Mouse (Mus musculus): ENCODE results near the gene Galnt2. TPM values are rescaled to one million over a fixed set of nuclear protein-coding genes. Genes with fewer than 3 reads are reported as not detected.

The Galnt2 gene
- polyA plus RNA-seq, 1 experiment from 2014 or later = 56.4 TPM

- Histone ChIP-seq H3K27ac (replicated peaks; ENCODE audit: low read depth, low read length) (no peak overlapping the region), H3K4me2 (ENCODE audit: low read depth, severe bottlenecking) (no peak overlapping the region), H3K9me3 (ENCODE audit: control insufficient read depth, low read length) (no peaks in the 10 kb centered on the region), H3K4me3 (ENCODE audit: low read depth, low read length) (no peak overlapping the region), H3K4me1 (ENCODE audit: control insufficient read depth, insufficient read depth, low read length) (peaks cover 5% of the 10 kb centered on the region; the same call in 1 of the 2 replicates), H3K27me3 (ENCODE audit: control insufficient read depth, insufficient read depth, low read length) (no peaks in the 10 kb centered on the region), H3K9ac (ENCODE audit: low read length) (no peak overlapping the region), H3K36me3 (ENCODE audit: control insufficient read depth, insufficient read depth, low read length) (no peaks in the 10 kb centered on the region)
- ATAC-seq (ENCODE audit: insufficient number of reproducible peaks, low FRiP score, low TSS enrichment, low read depth) = no peak
- no peak for DNase-seq (ENCODE audit: low spot score)
- 91% methylated on average over 5 of the region's 5 CpGs for WGBS
Measured at GRCm38 (mm10) chr8:124193992-124194391, 37.2 kb upstream of the Galnt2 start.

- no peak overlapping the region for H3K4me3 ChIP-seq (ENCODE audit: low read depth, low read length)
- ATAC-seq (ENCODE audit: insufficient number of reproducible peaks, low FRiP score, low TSS enrichment, low read depth) = no peak
- no peaks in the 10 kb centered on the region for H3K27me3 ChIP-seq (ENCODE audit: control insufficient read depth, insufficient read depth, low read length)
- H3K27ac ChIP-seq (replicated peaks; ENCODE audit: low read depth, low read length) = no peak overlapping the region
- no peaks in the 10 kb centered on the region for H3K9me3 ChIP-seq (ENCODE audit: control insufficient read depth, low read length)
- no peaks in the 10 kb centered on the region for H3K36me3 ChIP-seq (ENCODE audit: control insufficient read depth, insufficient read depth, low read length)
- WGBS = 59% methylated on average over 5 of the region's 5 CpGs
- H3K4me2 ChIP-seq (ENCODE audit: low read depth, severe bottlenecking) = no peak overlapping the region
- no peak for DNase-seq (ENCODE audit: low spot score)
- peaks cover 5% of the 10 kb centered on the region; the same call in 1 of the 2 replicates for H3K4me1 ChIP-seq (ENCODE audit: control insufficient read depth, insufficient read depth, low read length)
- no peak overlapping the region for H3K9ac ChIP-seq (ENCODE audit: low read length)
Measured at GRCm38 (mm10) chr8:124196195-124196594, 35.0 kb upstream of the Galnt2 start.

DNA sequence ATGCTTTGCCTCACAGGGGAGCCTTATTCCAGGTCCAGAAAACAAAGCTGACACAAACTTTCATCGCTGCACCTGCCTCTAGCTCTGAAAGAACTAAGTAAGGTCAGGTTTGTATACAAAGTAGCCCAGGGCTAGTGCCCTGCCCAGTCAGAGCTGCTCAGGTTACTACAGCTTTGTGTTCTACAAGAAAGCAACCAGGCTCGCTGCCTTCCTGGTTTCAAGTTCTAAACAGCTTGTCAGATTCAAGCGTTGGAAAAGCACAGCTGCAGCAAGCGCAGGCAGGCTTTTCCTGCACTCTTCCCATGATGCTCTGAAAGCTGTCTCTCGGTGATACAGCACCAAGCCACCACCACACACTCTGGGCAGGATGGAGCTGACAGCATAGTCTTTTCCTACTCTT is 34.4 kb upstream of the Galnt2 start:
- Histone ChIP-seq H3K9ac (ENCODE audit: low read length) (no peak overlapping the region), H3K36me3 (ENCODE audit: control insufficient read depth, insufficient read depth, low read length) (no peaks in the 10 kb centered on the region), H3K4me1 (ENCODE audit: control insufficient read depth, insufficient read depth, low read length) (peaks cover 5% of the 10 kb centered on the region; the same call in 1 of the 2 replicates), H3K27ac (replicated peaks; ENCODE audit: low read depth, low read length) (no peak overlapping the region), H3K4me2 (ENCODE audit: low read depth, severe bottlenecking) (no peak overlapping the region), H3K27me3 (ENCODE audit: control insufficient read depth, insufficient read depth, low read length) (no peaks in the 10 kb centered on the region), H3K4me3 (ENCODE audit: low read depth, low read length) (no peak overlapping the region), H3K9me3 (ENCODE audit: control insufficient read depth, low read length) (no peaks in the 10 kb centered on the region)
- DNase-seq (ENCODE audit: low spot score) (peak; percentile 34), ATAC-seq (ENCODE audit: insufficient number of reproducible peaks, low FRiP score, low TSS enrichment, low read depth) (no peak)
- WGBS = 55% methylated on average over 5 of the region's 5 CpGs

DNA sequence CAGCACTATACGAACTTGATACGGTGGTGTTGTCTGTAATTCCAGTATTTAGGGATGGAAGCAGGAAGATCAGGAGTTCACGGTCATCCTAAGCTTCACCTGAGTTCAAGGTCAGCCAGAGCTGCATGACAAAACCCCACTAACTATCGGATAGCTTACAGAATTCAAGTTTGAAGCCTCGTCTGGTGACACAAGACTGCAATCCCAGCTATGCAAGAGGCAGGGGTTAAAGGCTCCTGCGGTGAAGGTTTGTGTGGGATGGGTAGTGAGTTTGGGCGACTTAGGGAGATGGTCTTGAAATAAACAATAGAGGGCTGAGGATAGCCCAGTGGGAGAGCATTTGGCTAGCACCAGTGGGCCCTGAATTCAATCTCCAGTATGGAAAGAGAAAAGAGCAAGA is 33.0 kb upstream of the Galnt2 start:
- Histone ChIP-seq H3K4me3 (ENCODE audit: low read depth, low read length) (no peak overlapping the region), H3K27me3 (ENCODE audit: control insufficient read depth, insufficient read depth, low read length) (no peaks in the 10 kb centered on the region), H3K9me3 (ENCODE audit: control insufficient read depth, low read length) (no peaks in the 10 kb centered on the region), H3K27ac (replicated peaks; ENCODE audit: low read depth, low read length) (no peak overlapping the region), H3K4me2 (ENCODE audit: low read depth, severe bottlenecking) (no peak overlapping the region), H3K36me3 (ENCODE audit: control insufficient read depth, insufficient read depth, low read length) (no peaks in the 10 kb centered on the region), H3K4me1 (ENCODE audit: control insufficient read depth, insufficient read depth, low read length) (peaks cover 5% of the 10 kb centered on the region; the same call in 1 of the 2 replicates), H3K9ac (ENCODE audit: low read length) (no peak overlapping the region)
- DNase-seq (ENCODE audit: low spot score) = no peak
- no peak for ATAC-seq (ENCODE audit: insufficient number of reproducible peaks, low FRiP score, low TSS enrichment, low read depth)
- 78% methylated on average over 7 of the region's 7 CpGs for WGBS

DNA sequence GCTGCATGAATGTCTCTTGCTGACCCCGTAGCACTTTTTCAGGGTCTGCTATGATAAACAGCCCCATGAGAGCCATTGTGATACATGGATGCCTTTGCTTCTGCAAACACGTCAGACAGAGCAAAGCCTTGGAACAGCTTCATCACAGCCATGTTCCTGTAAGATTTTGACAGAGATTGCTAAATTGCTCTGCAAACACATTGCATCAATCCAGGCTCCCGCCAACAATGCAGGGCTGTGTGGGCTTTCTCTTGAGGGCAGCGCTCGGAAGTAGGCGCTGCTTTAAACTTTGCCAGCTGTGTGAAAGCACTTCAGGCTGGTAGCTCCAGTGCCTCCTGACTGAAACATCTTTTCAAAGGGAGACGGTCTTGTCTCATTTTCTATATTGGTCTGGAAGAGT is 30.8 kb upstream of the Galnt2 start:
- Histone ChIP-seq H3K4me3 (ENCODE audit: low read depth, low read length) (no peak overlapping the region), H3K36me3 (ENCODE audit: control insufficient read depth, insufficient read depth, low read length) (no peaks in the 10 kb centered on the region), H3K9me3 (ENCODE audit: control insufficient read depth, low read length) (no peaks in the 10 kb centered on the region), H3K4me2 (ENCODE audit: low read depth, severe bottlenecking) (no peak overlapping the region), H3K9ac (ENCODE audit: low read length) (no peak overlapping the region), H3K4me1 (ENCODE audit: control insufficient read depth, insufficient read depth, low read length) (peaks cover 5% of the 10 kb centered on the region; the same call in 1 of the 2 replicates), H3K27ac (replicated peaks; ENCODE audit: low read depth, low read length) (no peak overlapping the region), H3K27me3 (ENCODE audit: control insufficient read depth, insufficient read depth, low read length) (no peaks in the 10 kb centered on the region)
- no peak for DNase-seq (ENCODE audit: low spot score)
- ATAC-seq (ENCODE audit: insufficient number of reproducible peaks, low FRiP score, low TSS enrichment, low read depth) = no peak
- 76% methylated on average over 7 of the region's 7 CpGs for WGBS

- no peak overlapping the region for H3K4me3 ChIP-seq (ENCODE audit: low read depth, low read length)
- H3K4me1 ChIP-seq (ENCODE audit: control insufficient read depth, insufficient read depth, low read length) = peaks cover 2% of the 10 kb centered on the region; the same call in 1 of the 2 replicates
- no peaks in the 10 kb centered on the region for H3K9me3 ChIP-seq (ENCODE audit: control insufficient read depth, low read length)
- H3K4me2 ChIP-seq (ENCODE audit: low read depth, severe bottlenecking) = no peak overlapping the region
- no peak overlapping the region for H3K27ac ChIP-seq (replicated peaks; ENCODE audit: low read depth, low read length)
- 84% methylated on average over 8 of the region's 8 CpGs for WGBS
- no peak overlapping the region for H3K9ac ChIP-seq (ENCODE audit: low read length)
- DNase-seq (ENCODE audit: low spot score) (no peak), ATAC-seq (ENCODE audit: insufficient number of reproducible peaks, low FRiP score, low TSS enrichment, low read depth) (no peak)
- no peaks in the 10 kb centered on the region for H3K27me3 ChIP-seq (ENCODE audit: control insufficient read depth, insufficient read depth, low read length)
- no peaks in the 10 kb centered on the region for H3K36me3 ChIP-seq (ENCODE audit: control insufficient read depth, insufficient read depth, low read length)
Measured at GRCm38 (mm10) chr8:124201706-124202105, 29.5 kb upstream of the Galnt2 start.

GRCm38 (mm10) chr8:124202895-124203294 is 28.3 kb upstream of the Galnt2 start:
- no peak overlapping the region for H3K27ac ChIP-seq (replicated peaks; ENCODE audit: low read depth, low read length)
- H3K9me3 ChIP-seq (ENCODE audit: control insufficient read depth, low read length) = no peaks in the 10 kb centered on the region
- no peaks in the 10 kb centered on the region for H3K4me1 ChIP-seq (ENCODE audit: control insufficient read depth, insufficient read depth, low read length)
- no peak overlapping the region for H3K4me3 ChIP-seq (ENCODE audit: low read depth, low read length)
- H3K9ac ChIP-seq (ENCODE audit: low read length) = no peak overlapping the region
- WGBS = 89% methylated on average over 5 of the region's 5 CpGs
- H3K4me2 ChIP-seq (ENCODE audit: low read depth, severe bottlenecking) = no peak overlapping the region
- no peaks in the 10 kb centered on the region for H3K27me3 ChIP-seq (ENCODE audit: control insufficient read depth, insufficient read depth, low read length)
- ATAC-seq (ENCODE audit: insufficient number of reproducible peaks, low FRiP score, low TSS enrichment, low read depth) (no peak), DNase-seq (ENCODE audit: low spot score) (no peak)
- H3K36me3 ChIP-seq (ENCODE audit: control insufficient read depth, insufficient read depth, low read length) = no peaks in the 10 kb centered on the region

DNA sequence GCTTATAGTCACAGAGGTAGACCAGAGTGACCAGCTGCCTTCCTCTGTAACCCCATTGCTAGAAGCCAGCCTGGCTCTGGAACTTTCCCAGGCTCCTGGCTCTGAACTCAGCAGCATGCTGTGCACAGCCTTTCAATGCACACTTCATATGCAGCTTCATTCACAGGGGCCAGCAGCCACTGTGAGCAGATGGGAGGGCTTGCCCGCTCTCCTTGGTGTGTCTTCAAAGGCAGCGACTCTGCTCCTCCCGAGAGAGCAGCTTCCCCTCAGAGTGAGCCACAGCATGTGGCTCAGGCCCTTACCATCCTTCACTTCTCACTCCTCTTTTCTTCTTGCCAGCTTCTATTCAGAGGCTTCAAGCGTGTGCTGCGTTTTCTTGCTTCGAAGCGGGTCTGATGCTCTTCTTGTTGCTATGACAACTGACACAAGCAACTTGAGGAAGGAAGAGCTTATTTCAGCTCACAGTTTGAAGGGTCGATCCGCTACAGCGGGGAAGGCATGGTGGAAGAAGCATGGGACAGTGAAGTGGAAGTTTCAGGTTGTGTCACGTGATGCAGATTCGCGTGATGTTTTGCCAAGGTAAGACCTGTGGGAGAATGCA is 27.1 kb upstream of the Galnt2 start:
- DNase-seq (ENCODE audit: low spot score) (no peak), ATAC-seq (ENCODE audit: insufficient number of reproducible peaks, low FRiP score, low TSS enrichment, low read depth) (no peak)
- no peak overlapping the region for H3K27ac ChIP-seq (replicated peaks; ENCODE audit: low read depth, low read length)
- no peak overlapping the region for H3K9ac ChIP-seq (ENCODE audit: low read length)
- no peaks in the 10 kb centered on the region for H3K9me3 ChIP-seq (ENCODE audit: control insufficient read depth, low read length)
- no peak overlapping the region for H3K4me2 ChIP-seq (ENCODE audit: low read depth, severe bottlenecking)
- H3K27me3 ChIP-seq (ENCODE audit: control insufficient read depth, insufficient read depth, low read length) = no peaks in the 10 kb centered on the region
- H3K4me1 ChIP-seq (ENCODE audit: control insufficient read depth, insufficient read depth, low read length) = no peaks in the 10 kb centered on the region
- 83% methylated on average over 13 of the region's 13 CpGs for WGBS
- H3K36me3 ChIP-seq (ENCODE audit: control insufficient read depth, insufficient read depth, low read length) = no peaks in the 10 kb centered on the region
- H3K4me3 ChIP-seq (ENCODE audit: low read depth, low read length) = no peak overlapping the region

- DNase-seq (ENCODE audit: low spot score) (no peak), ATAC-seq (ENCODE audit: insufficient number of reproducible peaks, low FRiP score, low TSS enrichment, low read depth) (no peak)
- H3K9ac ChIP-seq (ENCODE audit: low read length) = no peak overlapping the region
Measured at GRCm38 (mm10) chr8:124212148-124212547, 19.0 kb upstream of the Galnt2 start.

More at GRCm38 (mm10) chr8:124212148-124212547, 19.0 kb upstream of the Galnt2 start:
- Histone ChIP-seq H3K4me3 (ENCODE audit: low read depth, low read length) (no peak overlapping the region), H3K4me2 (ENCODE audit: low read depth, severe bottlenecking) (no peak overlapping the region), H3K27me3 (ENCODE audit: control insufficient read depth, insufficient read depth, low read length) (no peaks in the 10 kb centered on the region), H3K27ac (replicated peaks; ENCODE audit: low read depth, low read length) (no peak overlapping the region), H3K9me3 (ENCODE audit: control insufficient read depth, low read length) (no peaks in the 10 kb centered on the region), H3K4me1 (ENCODE audit: control insufficient read depth, insufficient read depth, low read length) (no peaks in the 10 kb centered on the region), H3K36me3 (ENCODE audit: control insufficient read depth, insufficient read depth, low read length) (no peaks in the 10 kb centered on the region)
- 61% methylated on average over 2 of the region's 2 CpGs for WGBS
